Mouse (Mus musculus) spleen, adult 2 months (tissue): ENCODE results near the gene Vdac1.

ENCODE experiments used
- CTCF ChIP-seq: fragments of 200-500 bp; IDR thresholded peaks from 2 replicates; pipeline ENCODE4 v1.5.1; 2011; ENCODE audit warnings: mild to moderate bottlenecking, inconsistent platforms; ENCODE audit not compliant: insufficient read depth, insufficient read length, insufficient replicate concordance; ENCODE audit errors: extremely low read depth
- POLR2A ChIP-seq: fragments of 200-500 bp; IDR thresholded peaks from 2 replicates; pipeline ENCODE4 v1.6.1; 2011; ENCODE audit warnings: low read depth, low read length, inconsistent platforms

DNA sequence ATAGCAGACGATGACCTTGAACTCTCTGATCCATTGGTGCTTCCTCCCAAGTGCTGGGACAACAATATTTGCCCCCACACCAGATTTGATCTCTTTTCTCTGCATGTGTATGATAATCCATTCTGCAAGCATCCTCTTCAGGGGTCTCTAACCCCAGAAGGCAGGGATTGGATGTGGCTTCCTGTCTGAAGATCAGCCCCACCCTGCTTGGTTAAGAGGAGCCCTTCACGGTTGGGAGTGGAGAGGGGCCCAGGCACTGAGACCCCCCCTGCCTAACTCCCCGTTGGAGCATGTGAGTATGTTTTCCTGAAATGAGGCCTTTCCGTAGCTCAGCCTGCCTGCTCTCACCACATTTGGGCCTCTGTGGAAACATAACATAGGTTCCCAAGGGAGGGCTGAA, 41.0 kb upstream of the Vdac1 start:
- no peak for TF ChIP-seq CTCF
- TF ChIP-seq POLR2A, result no peak
